Mouse (Mus musculus) midbrain, postnatal 0 days (tissue): Measurements from ENCODE around the gene Far1. TPM values are rescaled to one million over a fixed set of nuclear protein-coding genes. Genes with fewer than 3 reads are reported as not detected.

Source experiments
- ATAC-seq: fragments of 200-750 bp; cut with Nextera tagmentation; 2 replicates; pipeline ENCODE4 v1.8.0; 2017; ENCODE audit warnings: moderate number of reproducible peaks, mild to moderate bottlenecking, moderate TSS enrichment, moderate library complexity; ENCODE audit not compliant: low FRiP score
- DNase-seq: peaks from one replicate; pipeline ENCODE4 v3.0.0-alpha.2; 2015; ENCODE audit warnings: low spot score
- H3K27ac ChIP-seq: fragments of 300-500 bp; sonication (generic); 2 replicates; pipeline ENCODE4 v1.5.1; 2014; ENCODE audit warnings: low read depth, mild to moderate bottlenecking, low read length, mixed read lengths
- H3K27me3 ChIP-seq: fragments of 300-500 bp; sonication (generic); 2 replicates; pipeline ENCODE4 v1.6.1; 2014; ENCODE audit warnings: low read length, control low read depth, mixed read lengths; ENCODE audit not compliant: insufficient read depth
- H3K36me3 ChIP-seq: fragments of 300-500 bp; sonication (generic); 2 replicates; pipeline ENCODE4 v1.6.1; 2014; ENCODE audit warnings: low read length, control low read depth, mixed read lengths; ENCODE audit not compliant: insufficient read depth
- H3K4me1 ChIP-seq: fragments of 300-500 bp; sonication (generic); 2 replicates; pipeline ENCODE4 v1.6.1; 2014; ENCODE audit warnings: mild to moderate bottlenecking, control low read depth, antibody characterized with exemption, low read length, mixed read lengths; ENCODE audit not compliant: insufficient read depth
- H3K4me2 ChIP-seq: fragments of 300-500 bp; sonication (generic); 2 replicates; pipeline ENCODE4 v1.6.1; 2014; ENCODE audit warnings: low read depth, mild to moderate bottlenecking, low read length, mixed read lengths; ENCODE audit not compliant: poor library complexity, severe bottlenecking
- H3K4me3 ChIP-seq: fragments of 300-500 bp; sonication (generic); 2 replicates; pipeline ENCODE4 v1.5.1; 2014; ENCODE audit warnings: low read depth, mild to moderate bottlenecking, low read length, moderate library complexity
- H3K9ac ChIP-seq: fragments of 300-500 bp; sonication (generic); replicated peaks from 2 replicates; pipeline ENCODE4 v1.6.1; 2014; ENCODE audit warnings: mild to moderate bottlenecking, low read length, moderate library complexity, mixed read lengths; ENCODE audit not compliant: poor library complexity, severe bottlenecking
- H3K9me3 ChIP-seq: fragments of 300-500 bp; sonication (generic); 2 replicates; pipeline ENCODE4 v1.6.1; 2016; ENCODE audit warnings: low read length, control low read depth
- CTCF ChIP-seq: IDR thresholded peaks from 2 replicates; pipeline ENCODE4 v1.5.1; 2016; ENCODE audit warnings: antibody characterized with exemption, mild to moderate bottlenecking
- WGBS: fragments of 180-500 bp; shearing (Covaris S2); extraction: QIAGEN DNeasy Blood & Tissue Kit; methylation state at CpG from one replicate; pipeline ENCODE4 v1.1.7; 2014; 5-methylcytosine and 5-hydroxymethylcytosine counted together
- polyA plus RNA-seq: library from polyadenylated mRNA; unstranded; fragments of >200 nt; fragmentation: Nextera tagmentation; extraction: Ambion mirVana; gene quantifications from 2 replicates; pipeline ENCODE4 v1.2.1, GENCODE M21; 2015
- total RNA-seq: library from RNA; depleted of rRNA; stranded (reverse); fragments of >200 nt; gene quantifications from 2 replicates; pipeline ENCODE4 v1.2.3, GENCODE M21; 2014; rRNA removed

Far1 gene
- total RNA-seq (70.8 and 91.9 TPM in 2 replicates), polyA plus RNA-seq (41.1 and 47.0 TPM in 2 replicates)

GRCm38 (mm10) chr7:113513286-113513962 lies at the start of gene Far1:
Gene Far1, plus strand, starts transcription at chr7:113513834.
- peak; percentile 59 for TF ChIP-seq CTCF
- Histone ChIP-seq H3K36me3 (no peaks in the 10 kb centered on the region), H3K27ac (peak within 1 kb of the TSS; percentile 85), H3K4me3 (peak within 1 kb of the TSS; percentile 100), H3K9ac (peak within 1 kb of the TSS; percentile 97), H3K4me1 (peaks cover 2% of the 10 kb centered on the region; the same call in 1 of the 2 replicates), H3K4me2 (peak within 1 kb of the TSS; percentile 95), H3K27me3 (no peaks in the 10 kb centered on the region), H3K9me3 (no peaks in the 10 kb centered on the region)
- ATAC-seq (peak; percentile 99), DNase-seq (peak; percentile 99)
- under 1% methylated on average over 55 of the region's 71 CpGs for WGBS

- no peak for TF ChIP-seq CTCF
- H3K4me3 ChIP-seq = no peak overlapping the region
- H3K36me3 ChIP-seq = no peaks in the 10 kb centered on the region
- H3K9ac ChIP-seq = no peak overlapping the region
- H3K27ac ChIP-seq = no peak overlapping the region
- 84% methylated on average over 3 of the region's 3 CpGs for WGBS
- no peak for DNase-seq
- no peaks in the 10 kb centered on the region for H3K4me1 ChIP-seq
- H3K4me2 ChIP-seq = no peak overlapping the region
- no peak for ATAC-seq
- H3K9me3 ChIP-seq = no peaks in the 10 kb centered on the region
- no peaks in the 10 kb centered on the region for H3K27me3 ChIP-seq
These were observed 45.3 kb upstream of the Far1 start for GRCm38 (mm10) chr7:113468345-113468744.

DNA sequence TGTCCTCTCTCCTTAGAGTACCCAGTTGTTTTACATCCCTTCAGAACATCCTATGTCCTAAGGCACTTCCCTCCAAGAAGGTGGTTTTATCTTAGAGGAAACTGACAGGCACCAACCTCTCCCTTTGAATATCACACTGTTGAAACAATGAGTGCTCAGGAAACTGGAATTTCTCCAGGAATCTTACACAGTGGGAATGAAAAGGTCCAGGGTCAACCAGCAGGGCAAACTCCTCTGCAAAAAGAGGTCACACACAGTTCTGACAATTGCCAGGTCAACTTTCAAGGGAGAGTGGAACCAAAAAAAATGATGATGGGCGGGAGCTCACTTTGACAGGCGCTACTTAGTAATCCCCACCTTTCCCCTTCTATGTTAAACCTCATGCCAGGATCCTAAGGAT lies 43.0 kb upstream of the Far1 start:
- 92% methylated on average over 2 of the region's 2 CpGs for WGBS
- Histone ChIP-seq H3K27ac (no peak overlapping the region), H3K4me2 (no peak overlapping the region), H3K9me3 (no peaks in the 10 kb centered on the region), H3K4me1 (no peaks in the 10 kb centered on the region), H3K36me3 (no peaks in the 10 kb centered on the region), H3K9ac (no peak overlapping the region), H3K4me3 (no peak overlapping the region), H3K27me3 (no peaks in the 10 kb centered on the region)
- DNase-seq (no peak), ATAC-seq (no peak)
- TF ChIP-seq CTCF = no peak

DNA sequence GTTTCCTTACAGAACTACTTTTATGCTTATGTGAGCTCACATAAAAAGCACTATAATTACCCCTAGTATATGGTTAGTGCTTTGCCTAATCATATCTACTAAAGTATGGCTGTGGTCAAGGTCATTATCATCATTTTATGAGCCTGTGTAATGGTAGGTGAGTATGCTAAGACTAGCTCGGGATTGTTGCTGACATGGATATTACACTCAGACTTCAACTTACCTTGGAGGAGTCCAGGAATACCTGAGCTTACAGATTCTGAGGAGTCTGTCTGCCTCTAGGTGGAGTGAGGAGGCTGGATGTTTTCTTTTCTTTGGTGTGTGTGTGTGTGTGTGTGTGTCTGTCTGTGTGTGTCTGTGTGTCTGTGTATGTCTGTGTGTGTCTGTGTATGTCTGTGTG lies 42.0 kb upstream of the Far1 start:
- DNase-seq = no peak
- Histone ChIP-seq H3K36me3 (no peaks in the 10 kb centered on the region), H3K4me1 (no peaks in the 10 kb centered on the region), H3K27me3 (no peaks in the 10 kb centered on the region), H3K4me2 (no peak overlapping the region), H3K9ac (no peak overlapping the region), H3K4me3 (no peak overlapping the region), H3K9me3 (no peaks in the 10 kb centered on the region), H3K27ac (no peak overlapping the region)
- no peak for TF ChIP-seq CTCF
- ATAC-seq = no peak
- WGBS = 79% methylated on average over 1 of the region's 1 CpGs

DNA sequence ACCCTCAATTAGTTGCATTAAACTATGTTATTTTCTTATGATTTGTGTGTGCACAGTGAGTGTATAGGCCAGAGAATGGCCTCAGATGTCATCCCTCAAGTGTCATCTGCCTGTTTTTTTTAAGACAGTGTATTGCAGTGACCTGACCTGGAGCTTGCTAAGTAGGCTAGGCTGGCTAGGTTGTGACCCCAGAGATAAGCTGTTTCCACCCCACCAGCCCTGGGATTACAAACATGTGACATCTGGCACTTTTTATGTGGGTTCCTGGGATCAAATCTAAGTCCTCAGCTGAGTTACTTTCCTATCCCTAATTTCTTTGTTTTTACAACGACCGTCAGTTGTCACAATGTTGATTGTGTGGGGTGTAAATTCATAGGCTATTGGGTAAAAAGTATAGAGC lies 17.8 kb upstream of the Far1 start:
- Histone ChIP-seq H3K4me3 (no peak overlapping the region), H3K36me3 (no peaks in the 10 kb centered on the region), H3K9me3 (no peaks in the 10 kb centered on the region), H3K9ac (no peak overlapping the region), H3K27ac (no peak overlapping the region), H3K27me3 (no peaks in the 10 kb centered on the region), H3K4me1 (no peaks in the 10 kb centered on the region), H3K4me2 (no peak overlapping the region)
- no peak for TF ChIP-seq CTCF
- ATAC-seq (no peak), DNase-seq (no peak)
- 83% methylated on average over 2 of the region's 2 CpGs for whole genome bisulfite sequencing

DNA sequence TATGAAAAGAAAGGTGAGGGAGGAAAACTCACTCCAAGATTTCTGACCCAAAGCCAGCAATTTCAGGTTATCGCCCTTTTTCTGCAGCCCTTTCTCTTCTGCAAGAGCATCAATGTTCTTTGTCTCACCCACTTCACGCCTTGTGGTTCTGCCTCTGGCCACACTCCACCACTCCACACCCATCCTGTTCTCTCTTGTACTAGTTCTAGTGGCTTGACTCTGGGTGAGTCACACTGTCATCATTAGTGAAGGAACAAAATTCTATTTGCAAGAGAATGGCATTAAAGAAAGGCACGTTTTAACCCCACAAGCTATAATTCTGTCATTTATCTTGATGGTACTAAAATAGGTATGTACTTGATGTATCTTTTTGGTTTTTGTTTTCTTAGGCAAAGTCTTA lies 15.2 kb upstream of the Far1 start:
- Histone ChIP-seq H3K4me2 (no peak overlapping the region), H3K9ac (no peak overlapping the region), H3K4me1 (no peaks in the 10 kb centered on the region), H3K27ac (no peak overlapping the region), H3K27me3 (no peaks in the 10 kb centered on the region), H3K4me3 (no peak overlapping the region), H3K9me3 (no peaks in the 10 kb centered on the region), H3K36me3 (no peaks in the 10 kb centered on the region)
- TF ChIP-seq CTCF = no peak
- no peak for DNase-seq
- ATAC-seq = no peak
- WGBS = 92% methylated on average over 3 of the region's 3 CpGs
